Mouse (Mus musculus): ENCODE data around the gene 4930426L09Rik.

DNA sequence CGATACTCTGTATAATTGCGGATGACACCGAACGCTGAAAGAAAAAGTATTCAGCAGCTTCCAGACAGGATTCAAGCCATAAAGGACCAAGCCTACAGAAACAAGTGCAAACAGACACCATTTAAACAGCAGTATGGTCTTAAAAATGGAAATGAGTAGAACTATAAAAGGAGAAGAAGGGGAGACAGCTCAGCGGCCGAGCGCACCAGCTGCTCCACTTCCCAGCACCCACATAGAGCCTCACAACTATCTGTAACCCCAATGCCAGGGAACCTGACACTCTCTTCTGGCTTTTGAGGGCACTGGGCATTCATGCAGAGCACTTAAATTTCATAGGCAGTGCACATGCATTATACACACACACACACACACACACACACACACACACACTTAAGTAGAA is 18.5 kb upstream of the 4930426L09Rik start:
- no peak for TF ChIP-seq CTCF (IDR thresholded peaks at IDR 0.05)
- TF ChIP-seq POLR2A (IDR thresholded peaks at IDR 0.05; ENCODE audit: insufficient read depth, low read depth, low read length) = no peak
- TF ChIP-seq EP300 (IDR thresholded peaks at IDR 0.05; ENCODE audit: insufficient read depth, low read depth, low read length) = no peak

All from heart, adult 2 months (tissue).